Comparison of ENCODE assay signal across 16 mouse cellular contexts in the genomic region with DNA sequence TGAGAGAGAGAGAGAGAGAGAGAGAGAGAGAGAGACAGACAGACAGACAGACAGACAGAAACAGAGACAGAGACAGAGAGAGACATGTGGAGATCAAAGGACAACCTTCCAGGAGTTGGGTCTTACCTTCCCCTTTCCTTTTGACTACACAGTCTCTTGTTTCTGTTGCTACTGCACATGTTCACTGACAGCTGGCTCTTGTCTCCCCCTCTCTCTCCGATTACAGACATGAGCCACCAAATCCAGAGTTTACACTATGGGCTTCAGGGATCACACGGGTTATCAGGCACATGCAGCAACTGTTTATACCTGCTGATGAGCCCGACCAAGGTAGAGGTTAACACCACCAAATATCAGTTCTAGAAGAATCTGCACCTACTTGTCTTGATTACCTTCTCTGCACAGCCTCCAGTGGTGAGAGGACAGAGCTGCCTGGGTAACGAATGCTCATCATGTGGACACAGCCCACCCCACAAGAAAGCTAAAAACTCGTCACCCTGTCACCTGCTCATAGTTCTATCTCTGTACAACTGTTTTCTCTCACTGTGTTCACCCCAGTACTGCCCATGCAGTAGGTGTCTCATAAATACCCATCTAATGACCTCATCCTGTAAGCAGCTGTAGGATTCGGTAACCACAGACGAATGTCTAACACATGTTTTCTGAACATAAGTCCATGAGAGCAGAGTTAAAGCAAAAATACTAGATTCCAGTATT. TPM values are rescaled to one million over a fixed set of nuclear protein-coding genes. Genes with fewer than 3 reads are reported as not detected.
DNase-seq lines count a peak whose midpoint lies in the region; ATAC-seq and TF ChIP-seq lines count a peak whose summit lies in the region.
"Had no signal": no experiment of that assay in that cellular context is flagged by ENCODE, and none has a peak within 500 bp of the region (broad histone marks: within the 10 kb centered on the region; RNA-seq: fewer than 3 reads in every experiment).

No protein-coding gene starts in this region.

- no peak for TF ChIP-seq EP300 in heart, adult 2 months (IDR thresholded peaks at IDR 0.05; ENCODE audit: insufficient read depth, low read depth, low read length)
- TF ChIP-seq EP300 in liver, postnatal 0 days (IDR thresholded peaks at IDR 0.05; ENCODE audit: low read depth), result no peak

- 60% methylated on average over 7 of the region's 7 CpGs for WGBS in heart, adult 2 months
- 67% methylated on average over 7 of the region's 7 CpGs for WGBS in liver, postnatal 0 days (ENCODE audit: insufficient replicate concordance)
- WGBS in liver, embryonic 11.5 days, result 56% methylated on average over 7 of the region's 7 CpGs
- 30% methylated on average over 7 of the region's 7 CpGs for WGBS in stomach, embryonic 16.5 days

- H3K9me3 ChIP-seq in liver, postnatal 0 days (ENCODE audit: low read length), result no peaks in the 10 kb centered on the region
- H3K9me3 ChIP-seq in liver, embryonic 11.5 days (ENCODE audit: control insufficient read depth, low read length), result no peaks in the 10 kb centered on the region
- H3K9me3 ChIP-seq in stomach, embryonic 16.5 days (replicated peaks; ENCODE audit: control insufficient read depth, low read length), result no peaks in the 10 kb centered on the region
- H3K9me3 ChIP-seq: forebrain, embryonic 13.5 days; neural tube, embryonic 13.5 days had no signal

- no peak overlapping the region for H3K4me3 ChIP-seq in heart, adult 2 months
- no peak overlapping the region for H3K4me3 ChIP-seq in liver, postnatal 0 days (ENCODE audit: low read depth, low read length)
- no peak overlapping the region for H3K4me3 ChIP-seq in liver, embryonic 11.5 days (ENCODE audit: low read depth, low read length)
- H3K4me3 ChIP-seq in stomach, embryonic 16.5 days (replicated peaks; ENCODE audit: low read length), result no peak overlapping the region
- H3K4me3 ChIP-seq: forebrain, embryonic 13.5 days; neural tube, embryonic 13.5 days had no signal

- no peaks in the 10 kb centered on the region for H3K36me3 ChIP-seq in heart, adult 2 months (ENCODE audit: control insufficient read depth, insufficient read depth, low read length)
- no peaks in the 10 kb centered on the region; the same call in 1 of the 2 replicates for H3K36me3 ChIP-seq in liver, postnatal 0 days (replicated peaks; ENCODE audit: insufficient read depth, low read length)
- no peaks in the 10 kb centered on the region for H3K36me3 ChIP-seq in liver, embryonic 11.5 days (ENCODE audit: control insufficient read depth, insufficient read depth, low read length)
- no peaks in the 10 kb centered on the region for H3K36me3 ChIP-seq in stomach, embryonic 16.5 days (ENCODE audit: control insufficient read depth, insufficient read depth, low read length)
- H3K36me3 ChIP-seq: neural tube, embryonic 13.5 days had no signal

- TF ChIP-seq CTCF in heart, adult 2 months (IDR thresholded peaks at IDR 0.05), result no peak
- TF ChIP-seq CTCF in liver, postnatal 0 days (IDR thresholded peaks at IDR 0.05; ENCODE audit: low read depth), result no peak

- DNase-seq in heart, adult 11 months, result peak; percentile 84
- DNase-seq in heart, adult 2 months, result no peak
- DNase-seq in liver, postnatal 0 days, result no peak
- DNase-seq in liver, embryonic 11.5 days (ENCODE audit: low spot score), result no peak
- DNase-seq in fibroblast of lung, adult 2 months (ENCODE audit: low read depth), result peak; percentile 41
- no peak for DNase-seq in adrenal gland, postnatal 36 days
- DNase-seq in frontal cortex, adult 2 months (ENCODE audit: extremely low spot score in 1 of 2, low spot score in 1 of 2), result no peak
- DNase-seq: cerebellum, postnatal 10 days; kidney, adult 11 months; layer of hippocampus, postnatal 36 days; thymus, adult 18-20 months had no signal

- H3K4me1 ChIP-seq in heart, adult 2 months (ENCODE audit: control insufficient read depth, insufficient read depth, low read length), result peaks cover 1% of the 10 kb centered on the region; the same call in 1 of the 2 replicates
- H3K4me1 ChIP-seq in liver, postnatal 0 days (ENCODE audit: insufficient read depth), result peaks cover 8% of the 10 kb centered on the region
- no peaks in the 10 kb centered on the region for H3K4me1 ChIP-seq in liver, embryonic 11.5 days (replicated peaks; ENCODE audit: control insufficient read depth, insufficient read depth, low read length)
- peaks cover 8% of the 10 kb centered on the region for H3K4me1 ChIP-seq in stomach, embryonic 16.5 days (ENCODE audit: control insufficient read depth, insufficient read depth, low read length)
- H3K4me1 ChIP-seq: forebrain, embryonic 13.5 days had no signal

- H3K27me3 ChIP-seq in heart, adult 2 months (ENCODE audit: control insufficient read depth, insufficient read depth, low read length), result no peaks in the 10 kb centered on the region
- H3K27me3 ChIP-seq in liver, postnatal 0 days (ENCODE audit: insufficient read depth, low read length), result no peaks in the 10 kb centered on the region
- H3K27me3 ChIP-seq in liver, embryonic 11.5 days (replicated peaks; ENCODE audit: control insufficient read depth, insufficient read depth, low read length), result no peaks in the 10 kb centered on the region
- H3K27me3 ChIP-seq in stomach, embryonic 16.5 days (ENCODE audit: control insufficient read depth, insufficient read depth, low read length), result no peaks in the 10 kb centered on the region
- H3K27me3 ChIP-seq: forebrain, embryonic 13.5 days; neural tube, embryonic 13.5 days had no signal

- no peak overlapping the region for H3K4me2 ChIP-seq in liver, postnatal 0 days (ENCODE audit: low read depth, low read length)
- no peak overlapping the region for H3K4me2 ChIP-seq in liver, embryonic 11.5 days
- H3K4me2 ChIP-seq in stomach, embryonic 16.5 days (ENCODE audit: low read depth, low read length), result no peak overlapping the region
- H3K4me2 ChIP-seq: forebrain, embryonic 13.5 days; midbrain, embryonic 11.5 days; neural tube, embryonic 13.5 days had no signal

- intact Hi-C loops in heart, adult 2 months (cut with DNase I), result no loop called here

- TF ChIP-seq POLR2A in heart, adult 2 months (IDR thresholded peaks at IDR 0.05; ENCODE audit: insufficient read depth, low read depth, low read length), result no peak

- no peak overlapping the region for H3K27ac ChIP-seq in heart, adult 2 months
- H3K27ac ChIP-seq in liver, postnatal 0 days (ENCODE audit: low read depth), result peak overlapping the region; percentile 69; the same call in 1 of the 2 replicates
- H3K27ac ChIP-seq in liver, embryonic 11.5 days (ENCODE audit: low read depth, low read length), result no peak overlapping the region
- H3K27ac ChIP-seq in stomach, embryonic 16.5 days (ENCODE audit: low read length), result no peak overlapping the region
- H3K27ac ChIP-seq: forebrain, embryonic 13.5 days; neural tube, embryonic 13.5 days had no signal

- peak; percentile 31; the same call in 1 of the 2 replicates for ATAC-seq in liver, postnatal 0 days
- no peak for ATAC-seq in liver, embryonic 11.5 days (replicated peaks; ENCODE audit: low FRiP score)
- peak; percentile 60; the same call in 1 of the 2 replicates for ATAC-seq in stomach, embryonic 16.5 days (ENCODE audit: insufficient read depth, low FRiP score)
- ATAC-seq: CD4-positive, CD25-positive, alpha-beta regulatory T cell, adult 4 months; forebrain, embryonic 13.5 days had no signal

- H3K79me2 ChIP-seq in heart, adult 2 months (replicated peaks; ENCODE audit: control insufficient read depth, insufficient read depth, low read length), result no peaks in the 10 kb centered on the region

- no peak overlapping the region for H3K9ac ChIP-seq in heart, adult 2 months (ENCODE audit: low read depth, low read length)
- no peak overlapping the region for H3K9ac ChIP-seq in liver, postnatal 0 days (replicated peaks)
- no peak overlapping the region for H3K9ac ChIP-seq in liver, embryonic 11.5 days (ENCODE audit: low read depth, low read length)
- no peak overlapping the region for H3K9ac ChIP-seq in stomach, embryonic 16.5 days (ENCODE audit: low read length)
- H3K9ac ChIP-seq: forebrain, embryonic 13.5 days; neural tube, embryonic 13.5 days had no signal

RNA-seq across cellular contexts. Expression of gene Tram2, which starts 38.3 kb away (rescaled TPM):
- 1 to 10 TPM; 5.6 to 6.0 TPM for total RNA-seq in heart, adult 2 months (2021)
- polyA plus RNA-seq in heart, adult 2 months (2012; rRNA removed), result 4.6 and 7.1 TPM in 2 replicates
- polyA plus RNA-seq in liver, postnatal 0 days (2015; fragmentation: Nextera tagmentation; extraction: Ambion mirVana), result 5.5 and 6.5 TPM in 2 replicates
- polyA plus RNA-seq in liver, embryonic 11.5 days (2014; fragmentation: Nextera tagmentation; extraction: Ambion mirVana), result 3.9 and 4.0 TPM in 2 replicates
- polyA plus RNA-seq in stomach, embryonic 16.5 days (2015; fragmentation: Nextera tagmentation; extraction: Ambion mirVana), result 5.6 and 5.8 TPM in 2 replicates
- 1 to 10 TPM; 5.3 to 7.8 TPM for total RNA-seq in adrenal gland, postnatal 36 days (2021)
- polyA plus RNA-seq in frontal cortex, adult 2 months (2012; rRNA removed), result 1.3 and 1.4 TPM in 2 replicates

Comparison
In these comparisons a context has a peak if more than half of its experiments do, and no peak if none do; other contexts are left out.
1. DNase-seq: peak in heart, adult 11 months (single experiment) and fibroblast of lung, adult 2 months (single experiment); none in heart, adult 2 months (0 of 2), liver, postnatal 0 days (single experiment), liver, embryonic 11.5 days (single experiment), adrenal gland, postnatal 36 days (0 of 2) and frontal cortex, adult 2 months (0 of 2).